Mouse (Mus musculus) stomach, postnatal 0 days (tissue): ENCODE measurements around the gene Lgi2. TPM values are rescaled to one million over a fixed set of nuclear protein-coding genes. Genes with fewer than 3 reads are reported as not detected.
A peak's percentile ranks its signal among the peaks of the same experiment; 100 is the strongest.

Experiments
- ATAC-seq: fragments of 200-750 bp; cut with Nextera tagmentation; 2 replicates; pipeline ENCODE4 v1.8.0; 2017; ENCODE audit not compliant: low FRiP score, low TSS enrichment
- DNase-seq: peaks from one replicate; pipeline ENCODE4 v3.0.0-alpha.2; 2016; ENCODE audit warnings: low spot score
- H3K27ac ChIP-seq: fragments of 300-500 bp; sonication (generic); replicated peaks from 2 replicates; pipeline ENCODE4 v1.5.1; 2014; ENCODE audit warnings: mild to moderate bottlenecking, control low read depth
- H3K27me3 ChIP-seq: fragments of 300-500 bp; sonication (generic); 2 replicates; pipeline ENCODE4 v1.6.1; 2014; ENCODE audit warnings: low read length; ENCODE audit not compliant: control insufficient read depth, insufficient read depth
- H3K36me3 ChIP-seq: fragments of 300-500 bp; sonication (generic); 2 replicates; pipeline ENCODE4 v1.6.1; 2014; ENCODE audit warnings: low read length, mixed read lengths; ENCODE audit not compliant: control insufficient read depth, insufficient read depth
- H3K4me1 ChIP-seq: fragments of 300-500 bp; sonication (generic); replicated peaks from 2 replicates; pipeline ENCODE4 v1.6.1; 2014; ENCODE audit warnings: antibody characterized with exemption; ENCODE audit not compliant: control insufficient read depth, insufficient read depth
- H3K4me2 ChIP-seq: fragments of 300-500 bp; sonication (generic); replicated peaks from 2 replicates; pipeline ENCODE4 v1.6.1; 2014; ENCODE audit warnings: low read depth, mild to moderate bottlenecking, control low read depth, moderate library complexity
- H3K4me3 ChIP-seq: fragments of 300-500 bp; sonication (generic); 2 replicates; pipeline ENCODE4 v1.5.1; 2014; ENCODE audit warnings: low read depth, low read length, control low read depth
- H3K9ac ChIP-seq: fragments of 300-500 bp; sonication (generic); 2 replicates; pipeline ENCODE4 v1.6.1; 2014; ENCODE audit warnings: mild to moderate bottlenecking, low read length, control low read depth, mixed read lengths
- H3K9me3 ChIP-seq: fragments of 300-500 bp; sonication (generic); 2 replicates; pipeline ENCODE4 v1.6.1; 2016; ENCODE audit warnings: low read length; ENCODE audit not compliant: control insufficient read depth
- CTCF ChIP-seq: IDR thresholded peaks from 2 replicates; pipeline ENCODE4 v1.5.1; 2016; ENCODE audit warnings: antibody characterized with exemption, low read depth, mild to moderate bottlenecking, moderate library complexity
- EP300 ChIP-seq: optimal IDR thresholded peaks from 2 replicates; pipeline ENCODE3; 2016; ENCODE audit warnings: antibody characterized with exemption
- WGBS: fragments of 180-500 bp; shearing (Covaris S2); extraction: QIAGEN DNeasy Blood & Tissue Kit; methylation state at CpG from one replicate; pipeline ENCODE4 v1.1.7; 2014; 5-methylcytosine and 5-hydroxymethylcytosine counted together
- polyA plus RNA-seq: library from polyadenylated mRNA; unstranded; fragments of >200 nt; fragmentation: Nextera tagmentation; extraction: Ambion mirVana; gene quantifications from 2 replicates; pipeline ENCODE4 v1.2.1, GENCODE M21; 2015

Lgi2 gene
- polyA plus RNA-seq, 1 experiment from 2014 or later: 4.8 TPM

- H3K4me1 ChIP-seq: peaks cover under 1% of the 10 kb centered on the region; the same call in 1 of the 2 replicates
- H3K27me3 ChIP-seq: no peaks in the 10 kb centered on the region
- H3K9me3 ChIP-seq: no peaks in the 10 kb centered on the region
- no peak for TF ChIP-seq EP300
- TF ChIP-seq CTCF: no peak
- H3K36me3 ChIP-seq: no peaks in the 10 kb centered on the region
- H3K9ac ChIP-seq: no peak overlapping the region
- no peak for DNase-seq
- no peak for ATAC-seq
- H3K4me2 ChIP-seq: no peak overlapping the region
- H3K27ac ChIP-seq: no peak overlapping the region
- 49% methylated on average over 10 of the region's 10 CpGs for WGBS
- no peak overlapping the region for H3K4me3 ChIP-seq
Observed at GRCm38 (mm10) chr5:52609672-52610071, 43.4 kb upstream of the Lgi2 start.

GRCm38 (mm10) chr5:52604582-52605041 is 38.4 kb upstream of the Lgi2 start:
- H3K27ac ChIP-seq: peak overlapping the region; percentile 30; the same call in 1 of the 2 replicates
- 42% methylated on average over 6 of the region's 6 CpGs for WGBS
- peak; percentile 51 for DNase-seq

GRCm38 (mm10) chr5:52590612-52591011 is 24.4 kb upstream of the Lgi2 start:
- TF ChIP-seq CTCF (no peak), EP300 (no peak)
- ATAC-seq (no peak), DNase-seq (no peak)
- no peak overlapping the region for H3K9ac ChIP-seq
- H3K4me2 ChIP-seq: no peak overlapping the region
- H3K9me3 ChIP-seq: no peaks in the 10 kb centered on the region
- no peaks in the 10 kb centered on the region for H3K36me3 ChIP-seq
- 83% methylated on average over 9 of the region's 9 CpGs for WGBS
- no peak overlapping the region for H3K4me3 ChIP-seq
- H3K27me3 ChIP-seq: no peaks in the 10 kb centered on the region
- H3K27ac ChIP-seq: no peak overlapping the region
- no peaks in the 10 kb centered on the region for H3K4me1 ChIP-seq

More at GRCm38 (mm10) chr5:52604582-52605041, 38.4 kb upstream of the Lgi2 start:
- H3K4me2 ChIP-seq: no peak overlapping the region
- H3K4me3 ChIP-seq: no peak overlapping the region
- TF ChIP-seq EP300: peak; percentile 71
- no peak for TF ChIP-seq CTCF
- H3K4me1 ChIP-seq: peaks cover 3% of the 10 kb centered on the region; the same call in 1 of the 2 replicates
- H3K9me3 ChIP-seq: no peaks in the 10 kb centered on the region
- ATAC-seq: peak; percentile 73
- no peaks in the 10 kb centered on the region for H3K27me3 ChIP-seq
- no peaks in the 10 kb centered on the region for H3K36me3 ChIP-seq
- no peak overlapping the region for H3K9ac ChIP-seq

GRCm38 (mm10) chr5:52588650-52589049 is 22.4 kb upstream of the Lgi2 start:
- H3K27me3 ChIP-seq: no peaks in the 10 kb centered on the region
- ATAC-seq: no peak
- WGBS: 70% methylated on average over 4 of the region's 4 CpGs
- no peaks in the 10 kb centered on the region for H3K9me3 ChIP-seq
- H3K36me3 ChIP-seq: no peaks in the 10 kb centered on the region
- H3K4me3 ChIP-seq: no peak overlapping the region
- no peak for DNase-seq
- H3K4me2 ChIP-seq: no peak overlapping the region
- no peaks in the 10 kb centered on the region for H3K4me1 ChIP-seq
- H3K9ac ChIP-seq: no peak overlapping the region
- TF ChIP-seq CTCF (no peak), EP300 (no peak)
- no peak overlapping the region for H3K27ac ChIP-seq

GRCm38 (mm10) chr5:52587291-52587733 is 21.1 kb upstream of the Lgi2 start:
- H3K4me2 ChIP-seq: no peak overlapping the region
- 41% methylated on average over 9 of the region's 9 CpGs for WGBS
- no peaks in the 10 kb centered on the region for H3K9me3 ChIP-seq
- DNase-seq: peak; percentile 17
- H3K4me3 ChIP-seq: no peak overlapping the region
- no peak overlapping the region for H3K9ac ChIP-seq
- no peaks in the 10 kb centered on the region for H3K4me1 ChIP-seq
- TF ChIP-seq EP300 (no peak), CTCF (no peak)
- no peaks in the 10 kb centered on the region for H3K36me3 ChIP-seq
- peak; percentile 89 for ATAC-seq
- no peaks in the 10 kb centered on the region for H3K27me3 ChIP-seq
- H3K27ac ChIP-seq: no peak overlapping the region

GRCm38 (mm10) chr5:52572572-52572971 is 6.3 kb upstream of the Lgi2 start:
- Histone ChIP-seq H3K27ac (no peak overlapping the region), H3K4me2 (no peak overlapping the region), H3K9ac (no peak overlapping the region), H3K4me3 (no peak overlapping the region), H3K9me3 (peaks cover 6% of the 10 kb centered on the region; the same call in 1 of the 2 replicates), H3K4me1 (no peaks in the 10 kb centered on the region), H3K27me3 (no peaks in the 10 kb centered on the region), H3K36me3 (no peaks in the 10 kb centered on the region)
- TF ChIP-seq CTCF (peak; percentile 34; the same call in 1 of the 2 replicates), EP300 (no peak)
- ATAC-seq (no peak), DNase-seq (no peak)
- WGBS: 50% methylated on average over 1 of the region's 1 CpGs
